Mouse (Mus musculus): ENCODE measurements around the gene Lrrc73. TPM values are rescaled to one million over a fixed set of nuclear protein-coding genes. Genes with fewer than 3 reads are reported as not detected.

Lrrc73 gene
- polyA plus RNA-seq, 1 experiment from 2014 or later, result 4.1 TPM

- Histone ChIP-seq H3K4me2 (replicated peaks) (no peak overlapping the region), H3K9me3 (replicated peaks) (no peaks in the 10 kb centered on the region), H3K9ac (no peak overlapping the region), H3K4me1 (peaks cover 20% of the 10 kb centered on the region), H3K27ac (no peak overlapping the region), H3K36me3 (peaks cover 69% of the 10 kb centered on the region), H3K4me3 (no peak overlapping the region), H3K27me3 (no peaks in the 10 kb centered on the region)
- ATAC-seq (ENCODE audit: low FRiP score), result no peak
- 71% methylated on average over 10 of the region's 10 CpGs for WGBS
Observed at GRCm38 (mm10) chr17:46244579-46244978, 8.8 kb upstream of the Lrrc73 start.

GRCm38 (mm10) chr17:46247512-46248188, 5.7 kb upstream of the Lrrc73 start, which contains the start of the genes Polr1c and Yipf3:
Polr1c (minus strand) TSS chr17:46248054.
Yipf3 (plus strand) TSS chr17:46248080.
- H3K4me1 ChIP-seq, result peaks cover 24% of the 10 kb centered on the region
- H3K27ac ChIP-seq, result peak within 1 kb of the TSS; percentile 87
- no peaks in the 10 kb centered on the region for H3K27me3 ChIP-seq
- H3K4me2 ChIP-seq (replicated peaks), result peak within 1 kb of the TSS; percentile 93
- H3K4me3 ChIP-seq, result peak within 1 kb of the TSS; percentile 89
- under 1% methylated on average over 53 of the region's 53 CpGs for WGBS
- ATAC-seq (ENCODE audit: low FRiP score), result peak; percentile 90
- H3K9me3 ChIP-seq (replicated peaks), result no peaks in the 10 kb centered on the region
- peak within 1 kb of the TSS; percentile 97 for H3K9ac ChIP-seq
- H3K36me3 ChIP-seq, result peaks cover 66% of the 10 kb centered on the region

GRCm38 (mm10) chr17:46248189-46248522, 5.2 kb upstream of the Lrrc73 start:
- Histone ChIP-seq H3K27me3 (no peaks in the 10 kb centered on the region), H3K9ac (peak overlapping the region; percentile 97), H3K36me3 (peaks cover 61% of the 10 kb centered on the region), H3K4me1 (peaks cover 24% of the 10 kb centered on the region), H3K9me3 (replicated peaks) (no peaks in the 10 kb centered on the region), H3K27ac (peak overlapping the region; percentile 87), H3K4me3 (peak overlapping the region; percentile 89), H3K4me2 (replicated peaks) (peak overlapping the region; percentile 93)
- ATAC-seq (ENCODE audit: low FRiP score), result peak; percentile 47
- under 1% methylated on average over 35 of the region's 37 CpGs for WGBS

- ATAC-seq (ENCODE audit: low FRiP score), result no peak
- peaks cover 44% of the 10 kb centered on the region for H3K4me1 ChIP-seq
- H3K9me3 ChIP-seq (replicated peaks), result no peaks in the 10 kb centered on the region
- no peak overlapping the region for H3K9ac ChIP-seq
- no peak overlapping the region for H3K4me2 ChIP-seq (replicated peaks)
- H3K27me3 ChIP-seq, result peaks cover 18% of the 10 kb centered on the region
- no peak overlapping the region for H3K4me3 ChIP-seq
- H3K27ac ChIP-seq, result no peak overlapping the region
- 87% methylated on average over 7 of the region's 7 CpGs for WGBS
- peaks cover 31% of the 10 kb centered on the region for H3K36me3 ChIP-seq
Observed at GRCm38 (mm10) chr17:46251174-46251573, 2.2 kb upstream of the Lrrc73 start.

- 57% methylated on average over 14 of the region's 14 CpGs for WGBS
- H3K4me1 ChIP-seq, result peaks cover 36% of the 10 kb centered on the region
- peaks cover 43% of the 10 kb centered on the region for H3K36me3 ChIP-seq
- ATAC-seq (ENCODE audit: low FRiP score), result no peak
- peak overlapping the region; percentile 79; the same call in 1 of the 2 replicates for H3K4me3 ChIP-seq
- H3K4me2 ChIP-seq (replicated peaks), result peak overlapping the region; percentile 99
- H3K27ac ChIP-seq, result 0 out of 2 replicates have a peak overlapping the region, but pooled peaks have one; percentile 60
- H3K27me3 ChIP-seq, result peaks cover 18% of the 10 kb centered on the region
- peak overlapping the region; percentile 82; the same call in 1 of the 2 replicates for H3K9ac ChIP-seq
- no peaks in the 10 kb centered on the region for H3K9me3 ChIP-seq (replicated peaks)
Observed at GRCm38 (mm10) chr17:46252571-46253451, 520 bp upstream of the Lrrc73 start.

GRCm38 (mm10) chr17:46254106-46254505, 775 bp downstream of the Lrrc73 start:
- Histone ChIP-seq H3K9ac (peak overlapping the region; percentile 82), H3K4me1 (peaks cover 28% of the 10 kb centered on the region), H3K4me2 (replicated peaks) (peak overlapping the region; percentile 99), H3K36me3 (peaks cover 56% of the 10 kb centered on the region), H3K27ac (peak overlapping the region; percentile 60), H3K4me3 (peak overlapping the region; percentile 79), H3K27me3 (peaks cover 18% of the 10 kb centered on the region), H3K9me3 (replicated peaks) (no peaks in the 10 kb centered on the region)
- WGBS, result under 1% methylated on average over 41 of the region's 54 CpGs
- peak; percentile 26 for ATAC-seq (ENCODE audit: low FRiP score)

GRCm38 (mm10) chr17:46255147-46255546, 1.8 kb downstream of the Lrrc73 start:
- peak overlapping the region; percentile 99 for H3K4me2 ChIP-seq (replicated peaks)
- no peak overlapping the region for H3K27ac ChIP-seq
- 0 out of 2 replicates have a peak, but pooled peaks have one; percentile 9 for ATAC-seq (ENCODE audit: low FRiP score)
- no peaks in the 10 kb centered on the region for H3K9me3 ChIP-seq (replicated peaks)
- H3K27me3 ChIP-seq, result peaks cover 18% of the 10 kb centered on the region
- H3K4me3 ChIP-seq, result peak overlapping the region; percentile 79; the same call in 1 of the 2 replicates
- H3K9ac ChIP-seq, result 0 out of 2 replicates have a peak overlapping the region, but pooled peaks have one; percentile 41
- peaks cover 60% of the 10 kb centered on the region for H3K36me3 ChIP-seq
- H3K4me1 ChIP-seq, result peaks cover 20% of the 10 kb centered on the region
- 33% methylated on average over 6 of the region's 6 CpGs for WGBS

GRCm38 (mm10) chr17:46258279-46259053, 5.1 kb downstream of the Lrrc73 start:
- no peaks in the 10 kb centered on the region for H3K9me3 ChIP-seq (replicated peaks)
- H3K27ac ChIP-seq, result no peak overlapping the region
- H3K4me1 ChIP-seq, result peaks cover 16% of the 10 kb centered on the region
- H3K27me3 ChIP-seq, result peaks cover 18% of the 10 kb centered on the region
- H3K36me3 ChIP-seq, result peaks cover 71% of the 10 kb centered on the region
- no peak for ATAC-seq (ENCODE audit: low FRiP score)
- H3K4me2 ChIP-seq (replicated peaks), result no peak overlapping the region
- no peak overlapping the region for H3K9ac ChIP-seq
- H3K4me3 ChIP-seq, result no peak overlapping the region
- WGBS, result 86% methylated on average over 30 of the region's 30 CpGs

GRCm38 (mm10) chr17:46259675-46260074, 6.3 kb downstream of the Lrrc73 start:
- Histone ChIP-seq H3K4me1 (peaks cover 9% of the 10 kb centered on the region), H3K27ac (no peak overlapping the region), H3K4me2 (replicated peaks) (no peak overlapping the region), H3K4me3 (no peak overlapping the region), H3K36me3 (peaks cover 83% of the 10 kb centered on the region), H3K27me3 (peaks cover 13% of the 10 kb centered on the region), H3K9me3 (replicated peaks) (no peaks in the 10 kb centered on the region), H3K9ac (no peak overlapping the region)
- 90% methylated on average over 17 of the region's 17 CpGs for WGBS
- no peak for ATAC-seq (ENCODE audit: low FRiP score)

- no peaks in the 10 kb centered on the region for H3K9me3 ChIP-seq (replicated peaks)
- no peak overlapping the region for H3K4me3 ChIP-seq
- H3K36me3 ChIP-seq, result peaks cover 89% of the 10 kb centered on the region
- no peak for ATAC-seq (ENCODE audit: low FRiP score)
- H3K4me2 ChIP-seq (replicated peaks), result no peak overlapping the region
- no peak overlapping the region for H3K9ac ChIP-seq
- H3K27ac ChIP-seq, result no peak overlapping the region
- WGBS, result 93% methylated on average over 5 of the region's 5 CpGs
- H3K4me1 ChIP-seq, result no peaks in the 10 kb centered on the region; the same call in 1 of the 2 replicates
- no peaks in the 10 kb centered on the region for H3K27me3 ChIP-seq
Observed at GRCm38 (mm10) chr17:46262201-46262694, 8.9 kb downstream of the Lrrc73 start.

GRCm38 (mm10) chr17:46265502-46265901, 12.2 kb downstream of the Lrrc73 start:
- WGBS, result 85% methylated on average over 12 of the region's 12 CpGs
- no peaks in the 10 kb centered on the region; the same call in 1 of the 2 replicates for H3K4me1 ChIP-seq
- H3K27me3 ChIP-seq, result no peaks in the 10 kb centered on the region
- H3K27ac ChIP-seq, result no peak overlapping the region
- no peak overlapping the region for H3K4me3 ChIP-seq
- peaks cover 84% of the 10 kb centered on the region for H3K36me3 ChIP-seq
- no peak overlapping the region for H3K9ac ChIP-seq
- no peak overlapping the region for H3K4me2 ChIP-seq (replicated peaks)
- ATAC-seq (ENCODE audit: low FRiP score), result no peak
- H3K9me3 ChIP-seq (replicated peaks), result no peaks in the 10 kb centered on the region

Data from hindbrain, embryonic 12.5 days (tissue).